Mouse (Mus musculus) ES-E14 (cell line): ENCODE results near the gene Adgrb3.

Experiments
- CHD2 ChIP-seq: IDR thresholded peaks from 2 replicates; pipeline ENCODE4 v1.6.1; 2014; ENCODE audit warnings: mild to moderate bottlenecking, low read depth, low read length, inconsistent platforms
- HCFC1 ChIP-seq: IDR thresholded peaks from 2 replicates; pipeline ENCODE4 v1.6.1; 2012; ENCODE audit warnings: low read length, inconsistent platforms, borderline replicate concordance; ENCODE audit not compliant: insufficient read depth
- MAFK ChIP-seq: IDR thresholded peaks from 2 replicates; pipeline ENCODE4 v1.6.1; 2014; ENCODE audit warnings: mild to moderate bottlenecking, low read depth, low read length, inconsistent platforms; ENCODE audit not compliant: insufficient read depth
- ZC3H11A ChIP-seq: IDR thresholded peaks from 2 replicates; pipeline ENCODE4 v1.6.1; 2012; ENCODE audit warnings: low read depth, mild to moderate bottlenecking, inconsistent platforms, low read length, borderline replicate concordance
- ZNF384 ChIP-seq: IDR thresholded peaks from 2 replicates; pipeline ENCODE4 v1.6.1; 2012; ENCODE audit warnings: low read depth, low read length, inconsistent platforms

GRCm38 (mm10) chr1:25242436-25242835, 587.1 kb downstream of the Adgrb3 start:
- TF ChIP-seq CHD2 (no peak), ZNF384 (no peak), HCFC1 (no peak), MAFK (no peak), ZC3H11A (no peak)
